Mouse (Mus musculus) ovary, adult 18-20 months (tissue): ENCODE results near the gene Exph5.

Source experiments
- DNase-seq: peaks from one replicate; pipeline ENCODE4 v3.0.0; 2022; ENCODE audit warnings: low spot score, mixed read lengths

Exph5 gene

GRCm38 (mm10) chr9:53301269-53301720 is at the start of gene Exph5:
TSS of gene Exph5 (plus strand) at chr9:53301670.
- peak; percentile 2 for DNase-seq

GRCm38 (mm10) chr9:53254368-53254767 is 47.1 kb upstream of the Exph5 start:
- peak; percentile 22 for DNase-seq

GRCm38 (mm10) chr9:53256690-53257305 is 44.7 kb upstream of the Exph5 start:
- no peak for DNase-seq

- no peak for DNase-seq
These were observed 43.7 kb upstream of the Exph5 start for GRCm38 (mm10) chr9:53257772-53258171.

GRCm38 (mm10) chr9:53258199-53258598 is 43.3 kb upstream of the Exph5 start:
- DNase-seq = no peak

GRCm38 (mm10) chr9:53264387-53264786 is 37.1 kb upstream of the Exph5 start:
- no peak for DNase-seq

- no peak for DNase-seq
These were observed 35.9 kb upstream of the Exph5 start for GRCm38 (mm10) chr9:53265589-53265988.

GRCm38 (mm10) chr9:53268036-53268435 is 33.4 kb upstream of the Exph5 start:
- no peak for DNase-seq

- DNase-seq = no peak
These were observed 32.6 kb upstream of the Exph5 start for GRCm38 (mm10) chr9:53268731-53269465.

GRCm38 (mm10) chr9:53269466-53269755 is 32.1 kb upstream of the Exph5 start:
- DNase-seq = no peak

- DNase-seq = no peak
These were observed 30.0 kb upstream of the Exph5 start for GRCm38 (mm10) chr9:53271281-53272022.

- no peak for DNase-seq
These were observed 29.3 kb upstream of the Exph5 start for GRCm38 (mm10) chr9:53272207-53272606.

- no peak for DNase-seq
These were observed 28.8 kb upstream of the Exph5 start for GRCm38 (mm10) chr9:53272714-53273113.

GRCm38 (mm10) chr9:53276381-53276780 is 25.1 kb upstream of the Exph5 start:
- DNase-seq = no peak

- DNase-seq = no peak
These were observed 22.5 kb upstream of the Exph5 start for GRCm38 (mm10) chr9:53278997-53279396.

- DNase-seq = no peak
These were observed 14.7 kb upstream of the Exph5 start for GRCm38 (mm10) chr9:53286793-53287192.

- no peak for DNase-seq
These were observed 11.5 kb upstream of the Exph5 start for GRCm38 (mm10) chr9:53290006-53290405.

- no peak for DNase-seq
These were observed 8.6 kb upstream of the Exph5 start for GRCm38 (mm10) chr9:53292833-53293232.

- no peak for DNase-seq
These were observed 386 bp downstream of the Exph5 start for GRCm38 (mm10) chr9:53301801-53302311.

- DNase-seq = no peak
These were observed 945 bp downstream of the Exph5 start for GRCm38 (mm10) chr9:53302415-53302814.

- DNase-seq = no peak
These were observed 6.4 kb downstream of the Exph5 start for GRCm38 (mm10) chr9:53307904-53308303.

- DNase-seq = no peak
These were observed 11.5 kb downstream of the Exph5 start for GRCm38 (mm10) chr9:53312981-53313380.
